Mouse (Mus musculus): ENCODE measurements around the gene Wnk2.

DNA sequence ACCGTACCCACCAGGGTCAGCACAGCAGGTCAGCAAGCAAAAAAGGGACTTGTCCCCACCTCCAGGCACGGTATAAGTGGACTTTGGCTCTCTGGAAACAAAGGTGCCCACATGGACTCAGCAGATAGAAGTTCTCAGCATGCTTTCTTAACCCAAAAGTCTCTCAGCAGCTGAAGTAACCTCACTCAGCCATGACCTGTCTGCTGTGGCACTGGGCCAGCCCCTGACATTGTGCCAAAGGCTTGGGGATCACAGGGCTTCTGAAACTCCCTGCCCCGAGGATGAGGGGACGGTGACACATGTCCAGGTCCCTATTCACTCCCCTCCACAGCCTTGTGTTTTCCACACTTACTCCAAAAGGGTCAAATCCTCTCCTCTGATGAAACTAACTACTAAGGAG, 14.7 kb downstream of the Wnk2 start:
- TF ChIP-seq GATA1 (IDR thresholded peaks at IDR 0.05; ENCODE audit: low read length) (no peak), TAL1 (IDR thresholded peaks at IDR 0.05; ENCODE audit: low read length) (no peak)
